Mouse (Mus musculus): ENCODE results near the gene Tmem88. TPM values are rescaled to one million over a fixed set of nuclear protein-coding genes. Genes with fewer than 3 reads are reported as not detected.

Gene Tmem88
- total RNA-seq, 2 experiments from 2014 or later = 0.18 TPM; not detected in 1

- ATAC-seq (ENCODE audit: poor library complexity, severe bottlenecking) = no peak
These were observed 19.0 kb upstream of the Tmem88 start for GRCm38 (mm10) chr11:69416921-69417448.

- no peak for ATAC-seq (ENCODE audit: poor library complexity, severe bottlenecking)
These were observed 18.5 kb upstream of the Tmem88 start for GRCm38 (mm10) chr11:69416509-69416908.

- no peak for ATAC-seq (ENCODE audit: poor library complexity, severe bottlenecking)
These were observed 17.8 kb upstream of the Tmem88 start for GRCm38 (mm10) chr11:69415668-69416451.

- ATAC-seq (ENCODE audit: poor library complexity, severe bottlenecking) = no peak
These were observed 17.3 kb upstream of the Tmem88 start for GRCm38 (mm10) chr11:69415327-69415667.

GRCm38 (mm10) chr11:69414421-69415326 is 16.6 kb upstream of the Tmem88 start:
- no peak for ATAC-seq (ENCODE audit: poor library complexity, severe bottlenecking)

- no peak for ATAC-seq (ENCODE audit: poor library complexity, severe bottlenecking)
These were observed 15.5 kb upstream of the Tmem88 start, which contains the start of gene Kdm6b for GRCm38 (mm10) chr11:69413221-69414181. TSS of gene Kdm6b (minus strand) at chr11:69413675.

- ATAC-seq (ENCODE audit: poor library complexity, severe bottlenecking) = no peak
These were observed 14.5 kb upstream of the Tmem88 start for GRCm38 (mm10) chr11:69412548-69412947.

- ATAC-seq (ENCODE audit: poor library complexity, severe bottlenecking) = peak; percentile 4; the same call in 1 of the 2 replicates
These were observed 13.6 kb upstream of the Tmem88 start for GRCm38 (mm10) chr11:69411538-69412203.

GRCm38 (mm10) chr11:69411073-69411535 is 13.1 kb upstream of the Tmem88 start:
- peak; percentile 17 for ATAC-seq (ENCODE audit: poor library complexity, severe bottlenecking)

GRCm38 (mm10) chr11:69410310-69411072 is 12.5 kb upstream of the Tmem88 start:
- peak; percentile 26 for ATAC-seq (ENCODE audit: poor library complexity, severe bottlenecking)

- ATAC-seq (ENCODE audit: poor library complexity, severe bottlenecking) = no peak
These were observed 11.9 kb upstream of the Tmem88 start for GRCm38 (mm10) chr11:69410045-69410309.

- ATAC-seq (ENCODE audit: poor library complexity, severe bottlenecking) = peak; percentile 31
These were observed 11.5 kb upstream of the Tmem88 start for GRCm38 (mm10) chr11:69409378-69410044.

GRCm38 (mm10) chr11:69408541-69409377 is 10.7 kb upstream of the Tmem88 start:
- peak; percentile 50 for ATAC-seq (ENCODE audit: poor library complexity, severe bottlenecking)

GRCm38 (mm10) chr11:69407724-69408004 is 9.6 kb upstream of the Tmem88 start:
- ATAC-seq (ENCODE audit: poor library complexity, severe bottlenecking) = no peak

- no peak for ATAC-seq (ENCODE audit: poor library complexity, severe bottlenecking)
These were observed 9.1 kb upstream of the Tmem88 start for GRCm38 (mm10) chr11:69406867-69407723.

GRCm38 (mm10) chr11:69406282-69406681 is 8.2 kb upstream of the Tmem88 start:
- no peak for ATAC-seq (ENCODE audit: poor library complexity, severe bottlenecking)

Data from megakaryocyte, adult 5-6 weeks (primary cell).